Mouse (Mus musculus) kidney, postnatal 14 days (tissue): ENCODE measurements around the gene Olfr728.

Experiments
- DNase-seq: peaks from one replicate; pipeline ENCODE4 v3.0.0; 2022; ENCODE audit warnings: mixed read lengths

Olfr728 gene

DNA sequence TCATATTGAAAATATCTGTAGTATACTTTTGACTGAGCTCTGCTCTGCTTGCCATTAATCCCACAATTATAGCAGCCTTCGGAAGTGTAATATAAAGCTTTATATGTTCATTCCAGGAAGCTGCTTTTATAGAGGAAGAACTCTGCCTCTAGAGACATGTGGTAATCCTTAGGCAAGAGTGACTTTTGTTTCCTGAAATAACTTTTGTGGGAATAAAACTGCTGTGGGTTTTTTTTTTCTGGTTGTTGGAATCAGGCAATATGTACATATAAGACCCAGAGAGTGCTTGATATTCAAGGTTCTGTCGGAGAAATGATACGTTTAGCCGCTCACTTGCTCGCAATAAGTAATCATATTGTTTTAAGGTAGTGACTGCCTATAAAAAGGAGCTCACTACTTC, at the start of gene Olfr728:
Gene Olfr728, minus strand, starts transcription at position 101 of the 400 bp plus-strand sequence.
- DNase-seq = no peak

DNA sequence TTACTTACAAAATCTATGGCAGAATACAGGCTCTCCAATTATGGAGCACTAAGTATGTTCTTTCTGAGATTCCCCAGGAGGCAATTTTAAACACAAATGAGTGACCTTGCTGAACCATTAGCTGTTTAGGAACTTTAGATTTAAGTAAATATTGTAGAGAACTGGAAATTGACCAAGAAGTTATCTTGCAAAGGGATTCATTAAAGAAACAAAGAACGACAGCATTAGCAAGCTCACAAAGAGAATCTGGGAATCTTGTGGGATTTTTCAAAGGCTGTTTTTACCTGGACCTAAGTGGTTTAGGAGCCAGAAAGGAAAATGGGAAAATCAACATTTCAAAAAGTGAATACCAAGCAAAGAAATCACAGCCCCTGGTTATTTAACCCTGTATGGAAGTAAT, 45.6 kb upstream of the Olfr728 start, which contains the start of gene Olfr730:
Gene Olfr730, minus strand, starts transcription at position 101 of the 400 bp plus-strand sequence.
- no peak for DNase-seq

DNA sequence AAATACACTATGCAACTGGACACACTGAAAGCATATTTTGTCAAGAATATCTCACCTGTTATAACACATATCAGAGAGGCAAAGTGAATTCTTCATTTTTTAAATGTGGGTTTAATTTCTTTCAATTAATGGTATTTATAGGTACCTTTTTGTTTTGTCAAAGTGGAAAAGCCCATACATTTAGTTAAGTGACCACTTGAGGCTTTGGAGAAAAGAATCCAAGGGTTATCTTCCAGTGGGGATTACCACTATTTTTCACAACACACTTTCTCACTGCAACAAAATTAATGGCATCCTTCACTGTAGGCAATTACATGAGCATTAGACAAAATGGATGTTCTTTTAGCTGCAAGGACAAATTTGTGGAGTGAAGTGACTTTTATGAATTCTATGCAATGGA, 10.3 kb upstream of the Olfr728 start, which contains the start of gene Olfr729:
Gene Olfr729, minus strand, starts transcription at position 101 of the 400 bp plus-strand sequence.
- DNase-seq = no peak

DNA sequence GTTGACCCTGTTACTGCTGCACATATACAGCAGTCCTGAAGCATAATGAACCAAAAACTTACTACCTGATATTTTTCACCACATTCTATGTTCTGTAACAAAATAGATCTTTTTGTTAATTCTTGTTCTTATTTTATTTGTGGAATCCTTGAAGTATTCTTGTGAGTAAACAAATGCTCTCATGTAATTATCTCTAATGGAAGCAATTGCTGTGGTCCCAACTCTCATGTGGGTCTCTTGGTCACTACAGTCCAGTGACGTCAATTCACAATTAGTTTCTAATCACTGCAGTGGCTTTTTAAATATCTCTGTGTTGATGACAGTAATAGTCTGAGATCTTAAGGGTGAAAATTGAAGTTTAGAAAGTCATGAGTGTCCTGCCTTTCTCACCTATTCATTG, 19.6 kb downstream of the Olfr728 start, which contains the start of gene Olfr727:
Gene Olfr727, plus strand, starts transcription at position 301 of the 400 bp plus-strand sequence.
- no peak for DNase-seq

DNA sequence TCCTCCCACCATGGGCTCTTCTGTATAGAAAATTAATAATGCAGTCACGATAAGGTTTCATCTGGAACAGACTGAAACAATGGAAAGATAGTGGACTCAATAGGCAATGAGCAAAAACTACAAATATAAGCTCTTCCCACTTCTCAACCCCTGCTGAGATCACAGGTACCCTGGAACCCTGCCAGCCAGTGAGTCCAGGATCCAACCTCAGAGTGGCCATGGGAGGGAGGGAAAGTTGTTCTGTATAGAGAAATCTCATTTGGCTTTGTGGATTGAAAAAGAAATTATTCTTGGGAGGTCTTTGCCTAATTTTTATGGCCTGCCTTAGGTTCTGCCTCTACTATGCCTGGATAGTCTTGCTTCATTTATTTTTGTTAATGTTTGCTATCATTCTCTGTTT, 51.6 kb downstream of the Olfr728 start, which contains the start of gene Olfr726:
Gene Olfr726, minus strand, starts transcription at position 101 of the 400 bp plus-strand sequence.
- DNase-seq = no peak
